Mouse (Mus musculus): ENCODE measurements at regions not wholly inside any gene's neighbourhood (a gene's known extent, or its start where the extent isn't known, plus 50 kb on each side); places are given as distances from the start of the nearest gene placed in this dataset.

DNA sequence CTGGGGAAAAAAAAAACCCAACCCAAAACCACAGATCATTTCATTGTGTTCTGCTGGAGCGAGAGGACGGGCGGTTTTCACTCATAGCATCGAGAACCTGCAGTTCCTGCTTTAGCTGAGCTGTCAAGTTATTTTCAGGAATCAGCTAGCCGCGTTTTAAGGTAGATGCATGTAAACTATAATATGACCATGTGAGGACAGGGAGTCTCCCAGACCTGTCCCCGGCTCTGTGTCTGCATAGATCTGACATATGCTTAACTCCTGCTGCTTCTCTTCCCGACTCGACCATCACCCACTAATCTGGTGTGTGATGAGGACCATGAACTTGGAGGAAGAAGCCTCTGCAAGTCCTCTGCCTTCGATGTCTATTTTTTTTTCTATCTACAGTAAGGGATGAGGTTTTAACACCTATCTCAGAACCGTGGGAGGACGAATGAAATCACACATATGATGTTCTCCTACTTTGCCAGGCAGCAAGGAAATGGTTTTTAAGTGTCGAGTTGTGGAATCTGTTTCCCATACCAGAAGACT is 128.5 kb downstream of the Gm10260 start:
- Histone ChIP-seq H3K27ac (ENCODE audit: low read length) (no peak overlapping the region), H3K27me3 (ENCODE audit: control insufficient read depth, insufficient read depth, low read depth, low read length) (no peaks in the 10 kb centered on the region; the same call in 1 of the 2 replicates), H3K4me1 (ENCODE audit: control insufficient read depth, insufficient read depth, low read length) (peaks cover 3% of the 10 kb centered on the region; the same call in 1 of the 2 replicates), H3K36me3 (ENCODE audit: control insufficient read depth, insufficient read depth, low read length) (no peaks in the 10 kb centered on the region), H3K4me3 (ENCODE audit: low read depth, low read length) (no peak overlapping the region), H3K9ac (ENCODE audit: low read depth, low read length) (no peak overlapping the region), H3K9me3 (replicated peaks; ENCODE audit: control insufficient read depth, low read length, poor library complexity, severe bottlenecking) (no peaks in the 10 kb centered on the region), H3K4me2 (ENCODE audit: low read length) (no peak overlapping the region)
- WGBS: 87% methylated on average over 13 of the region's 13 CpGs
- no peak for ATAC-seq

GRCm38 (mm10) chr13:97630921-97631320 is 129.5 kb downstream of the Gm10260 start:
- no peak for ATAC-seq
- Histone ChIP-seq H3K36me3 (ENCODE audit: control insufficient read depth, insufficient read depth, low read length) (no peaks in the 10 kb centered on the region), H3K9me3 (replicated peaks; ENCODE audit: control insufficient read depth, low read length, poor library complexity, severe bottlenecking) (no peaks in the 10 kb centered on the region), H3K27me3 (ENCODE audit: control insufficient read depth, insufficient read depth, low read depth, low read length) (no peaks in the 10 kb centered on the region; the same call in 1 of the 2 replicates), H3K4me2 (ENCODE audit: low read length) (no peak overlapping the region), H3K9ac (ENCODE audit: low read depth, low read length) (no peak overlapping the region), H3K4me1 (ENCODE audit: control insufficient read depth, insufficient read depth, low read length) (peaks cover 3% of the 10 kb centered on the region; the same call in 1 of the 2 replicates), H3K4me3 (ENCODE audit: low read depth, low read length) (no peak overlapping the region), H3K27ac (ENCODE audit: low read length) (no peak overlapping the region)
- WGBS: 94% methylated on average over 5 of the region's 5 CpGs

DNA sequence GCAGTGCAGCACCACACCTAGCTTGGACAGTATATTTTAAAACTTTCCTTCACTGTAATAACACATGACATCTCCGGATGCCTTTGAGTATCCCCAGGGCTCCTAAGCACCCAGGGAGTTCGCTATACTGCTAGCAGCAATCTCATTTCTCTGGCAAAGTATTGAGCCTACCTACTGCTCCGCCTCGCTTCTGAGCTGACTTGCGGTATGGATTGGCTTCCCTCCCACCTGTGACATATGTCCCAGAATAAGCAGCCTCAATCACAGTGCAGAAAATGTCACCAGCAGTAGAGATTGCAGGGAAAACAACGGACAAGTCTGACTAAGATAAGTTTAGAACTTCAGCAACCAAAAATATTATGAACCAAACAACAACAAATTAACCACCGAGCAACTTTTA is 131.8 kb downstream of the Gm10260 start:
- H3K27me3 ChIP-seq (ENCODE audit: control insufficient read depth, insufficient read depth, low read depth, low read length): no peaks in the 10 kb centered on the region; the same call in 1 of the 2 replicates
- no peak overlapping the region for H3K9ac ChIP-seq (ENCODE audit: low read depth, low read length)
- no peak overlapping the region for H3K27ac ChIP-seq (ENCODE audit: low read length)
- no peak overlapping the region for H3K4me3 ChIP-seq (ENCODE audit: low read depth, low read length)
- H3K36me3 ChIP-seq (ENCODE audit: control insufficient read depth, insufficient read depth, low read length): no peaks in the 10 kb centered on the region
- no peak for ATAC-seq
- 92% methylated on average over 7 of the region's 7 CpGs for WGBS
- H3K4me2 ChIP-seq (ENCODE audit: low read length): no peak overlapping the region
- no peaks in the 10 kb centered on the region for H3K4me1 ChIP-seq (ENCODE audit: control insufficient read depth, insufficient read depth, low read length)
- no peaks in the 10 kb centered on the region for H3K9me3 ChIP-seq (replicated peaks; ENCODE audit: control insufficient read depth, low read length, poor library complexity, severe bottlenecking)

GRCm38 (mm10) chr13:97627247-97627646 is 133.2 kb downstream of the Gm10260 start:
- no peaks in the 10 kb centered on the region; the same call in 1 of the 2 replicates for H3K27me3 ChIP-seq (ENCODE audit: control insufficient read depth, insufficient read depth, low read depth, low read length)
- no peak overlapping the region for H3K4me2 ChIP-seq (ENCODE audit: low read length)
- no peaks in the 10 kb centered on the region for H3K9me3 ChIP-seq (replicated peaks; ENCODE audit: control insufficient read depth, low read length, poor library complexity, severe bottlenecking)
- ATAC-seq: no peak
- no peaks in the 10 kb centered on the region for H3K4me1 ChIP-seq (ENCODE audit: control insufficient read depth, insufficient read depth, low read length)
- no peak overlapping the region for H3K27ac ChIP-seq (ENCODE audit: low read length)
- no peaks in the 10 kb centered on the region for H3K36me3 ChIP-seq (ENCODE audit: control insufficient read depth, insufficient read depth, low read length)
- no peak overlapping the region for H3K9ac ChIP-seq (ENCODE audit: low read depth, low read length)
- H3K4me3 ChIP-seq (ENCODE audit: low read depth, low read length): no peak overlapping the region
- 93% methylated on average over 10 of the region's 10 CpGs for WGBS

- Histone ChIP-seq H3K27ac (ENCODE audit: low read length) (no peak overlapping the region), H3K9me3 (replicated peaks; ENCODE audit: control insufficient read depth, low read length, poor library complexity, severe bottlenecking) (no peaks in the 10 kb centered on the region), H3K4me2 (ENCODE audit: low read length) (no peak overlapping the region), H3K27me3 (ENCODE audit: control insufficient read depth, insufficient read depth, low read depth, low read length) (no peaks in the 10 kb centered on the region; the same call in 1 of the 2 replicates), H3K36me3 (ENCODE audit: control insufficient read depth, insufficient read depth, low read length) (no peaks in the 10 kb centered on the region), H3K9ac (ENCODE audit: low read depth, low read length) (no peak overlapping the region), H3K4me3 (ENCODE audit: low read depth, low read length) (no peak overlapping the region), H3K4me1 (ENCODE audit: control insufficient read depth, insufficient read depth, low read length) (no peaks in the 10 kb centered on the region)
- no peak for ATAC-seq
- 84% methylated on average over 5 of the region's 5 CpGs for WGBS
These were observed 133.6 kb downstream of the Gm10260 start for GRCm38 (mm10) chr13:97626786-97627185.

- no peak overlapping the region for H3K27ac ChIP-seq (ENCODE audit: low read length)
- no peaks in the 10 kb centered on the region for H3K36me3 ChIP-seq (ENCODE audit: control insufficient read depth, insufficient read depth, low read length)
- H3K4me1 ChIP-seq (ENCODE audit: control insufficient read depth, insufficient read depth, low read length): no peaks in the 10 kb centered on the region
- 90% methylated on average over 5 of the region's 5 CpGs for WGBS
- H3K27me3 ChIP-seq (ENCODE audit: control insufficient read depth, insufficient read depth, low read depth, low read length): no peaks in the 10 kb centered on the region; the same call in 1 of the 2 replicates
- no peak for ATAC-seq
- no peak overlapping the region for H3K4me2 ChIP-seq (ENCODE audit: low read length)
- H3K4me3 ChIP-seq (ENCODE audit: low read depth, low read length): no peak overlapping the region
- no peaks in the 10 kb centered on the region for H3K9me3 ChIP-seq (replicated peaks; ENCODE audit: control insufficient read depth, low read length, poor library complexity, severe bottlenecking)
- H3K9ac ChIP-seq (ENCODE audit: low read depth, low read length): no peak overlapping the region
These were observed 134.3 kb downstream of the Gm10260 start for GRCm38 (mm10) chr13:97626116-97626515.

- H3K4me2 ChIP-seq (ENCODE audit: low read length): no peak overlapping the region
- no peak for ATAC-seq
These were observed 135.0 kb downstream of the Gm10260 start for GRCm38 (mm10) chr13:97625391-97625790.

DNA sequence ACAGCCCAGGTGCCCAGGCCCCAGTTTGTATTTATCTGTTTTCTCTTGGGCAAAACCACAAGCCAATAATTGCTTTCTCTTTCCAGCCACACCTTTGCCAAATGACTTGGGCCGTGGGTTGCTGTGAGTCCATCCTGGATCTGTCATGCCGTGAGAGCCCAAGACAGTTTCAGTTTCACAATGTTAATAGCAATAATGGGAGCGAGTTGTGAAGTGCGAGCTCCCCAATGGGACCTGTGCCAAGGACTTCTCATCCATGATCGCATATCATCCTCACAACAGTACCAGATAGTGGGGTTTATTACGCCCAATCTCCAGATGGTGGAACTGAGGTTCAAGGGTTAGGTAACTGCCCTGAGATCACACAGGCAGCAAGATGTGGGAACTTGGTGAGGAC is 142.2 kb downstream of the Gm10260 start:
- no peaks in the 10 kb centered on the region for H3K27me3 ChIP-seq (ENCODE audit: control insufficient read depth, insufficient read depth, low read depth, low read length)
- H3K4me1 ChIP-seq (ENCODE audit: control insufficient read depth, insufficient read depth, low read length): no peaks in the 10 kb centered on the region
- no peak for ATAC-seq
- WGBS: 95% methylated on average over 6 of the region's 6 CpGs
- no peak overlapping the region for H3K4me2 ChIP-seq (ENCODE audit: low read length)
- no peaks in the 10 kb centered on the region for H3K9me3 ChIP-seq (replicated peaks; ENCODE audit: control insufficient read depth, low read length, poor library complexity, severe bottlenecking)
- no peak overlapping the region for H3K4me3 ChIP-seq (ENCODE audit: low read depth, low read length)
- H3K9ac ChIP-seq (ENCODE audit: low read depth, low read length): no peak overlapping the region
- H3K36me3 ChIP-seq (ENCODE audit: control insufficient read depth, insufficient read depth, low read length): no peaks in the 10 kb centered on the region
- H3K27ac ChIP-seq (ENCODE audit: low read length): no peak overlapping the region

More at GRCm38 (mm10) chr13:97625391-97625790, 135.0 kb downstream of the Gm10260 start:
- Histone ChIP-seq H3K4me1 (ENCODE audit: control insufficient read depth, insufficient read depth, low read length) (no peaks in the 10 kb centered on the region), H3K4me3 (ENCODE audit: low read depth, low read length) (no peak overlapping the region), H3K27ac (ENCODE audit: low read length) (no peak overlapping the region), H3K36me3 (ENCODE audit: control insufficient read depth, insufficient read depth, low read length) (no peaks in the 10 kb centered on the region), H3K9me3 (replicated peaks; ENCODE audit: control insufficient read depth, low read length, poor library complexity, severe bottlenecking) (no peaks in the 10 kb centered on the region), H3K9ac (ENCODE audit: low read depth, low read length) (no peak overlapping the region), H3K27me3 (ENCODE audit: control insufficient read depth, insufficient read depth, low read depth, low read length) (no peaks in the 10 kb centered on the region; the same call in 1 of the 2 replicates)
- WGBS: 84% methylated on average over 4 of the region's 4 CpGs

DNA sequence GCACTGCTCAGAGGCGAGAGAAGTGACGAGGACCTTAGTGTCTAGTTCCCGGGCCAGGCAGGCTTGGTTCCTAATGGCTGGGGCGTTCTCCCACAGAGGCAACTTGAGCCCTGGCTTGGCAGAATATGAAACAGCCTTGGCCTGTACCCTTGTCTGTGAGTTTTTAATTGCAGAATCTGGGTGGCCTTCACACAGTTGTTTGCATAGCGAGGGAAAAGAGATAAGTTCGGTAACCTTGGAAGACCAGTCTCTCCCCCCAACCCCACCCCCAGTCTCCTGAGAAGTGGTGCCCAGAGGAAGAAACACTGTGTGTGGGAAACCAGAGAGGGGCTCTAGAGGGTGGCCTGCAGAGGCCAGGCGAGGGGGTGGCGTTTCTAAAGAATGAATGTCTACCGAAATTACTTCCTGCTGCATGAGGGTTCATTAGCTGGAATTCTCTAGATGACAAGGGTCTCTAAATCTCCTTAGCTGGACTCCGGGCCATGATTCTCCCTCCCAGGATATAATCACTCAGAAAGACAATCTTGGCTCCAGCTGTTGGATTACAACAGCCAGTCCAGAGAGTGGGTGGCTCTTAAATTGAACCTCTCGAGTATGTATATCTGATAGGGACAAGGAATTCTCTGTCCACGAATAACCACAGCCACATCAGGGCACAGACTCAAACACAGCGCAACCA is 142.8 kb downstream of the Gm10260 start:
- Histone ChIP-seq H3K9ac (ENCODE audit: low read depth, low read length) (no peak overlapping the region), H3K27me3 (ENCODE audit: control insufficient read depth, insufficient read depth, low read depth, low read length) (no peaks in the 10 kb centered on the region), H3K36me3 (ENCODE audit: control insufficient read depth, insufficient read depth, low read length) (no peaks in the 10 kb centered on the region), H3K27ac (ENCODE audit: low read length) (no peak overlapping the region), H3K9me3 (replicated peaks; ENCODE audit: control insufficient read depth, low read length, poor library complexity, severe bottlenecking) (no peaks in the 10 kb centered on the region), H3K4me2 (ENCODE audit: low read length) (no peak overlapping the region), H3K4me1 (ENCODE audit: control insufficient read depth, insufficient read depth, low read length) (no peaks in the 10 kb centered on the region), H3K4me3 (ENCODE audit: low read depth, low read length) (no peak overlapping the region)
- ATAC-seq: no peak
- 76% methylated on average over 13 of the region's 13 CpGs for WGBS

All from midbrain, embryonic 16.5 days (tissue).